Mouse (Mus musculus) forelimb bud, embryonic 11.5 days (tissue): ENCODE measurements around the gene Tmem115.

Source experiments
- DNase-seq: peaks from one replicate; pipeline ENCODE4 v3.0.0-alpha.2; 2012; ENCODE audit warnings: low read depth, low spot score

Tmem115 gene

GRCm38 (mm10) chr9:107533791-107534407, at the start of gene Tmem115:
Gene Tmem115, plus strand, starts transcription at chr9:107533945.
- peak; percentile 96 for DNase-seq

DNA sequence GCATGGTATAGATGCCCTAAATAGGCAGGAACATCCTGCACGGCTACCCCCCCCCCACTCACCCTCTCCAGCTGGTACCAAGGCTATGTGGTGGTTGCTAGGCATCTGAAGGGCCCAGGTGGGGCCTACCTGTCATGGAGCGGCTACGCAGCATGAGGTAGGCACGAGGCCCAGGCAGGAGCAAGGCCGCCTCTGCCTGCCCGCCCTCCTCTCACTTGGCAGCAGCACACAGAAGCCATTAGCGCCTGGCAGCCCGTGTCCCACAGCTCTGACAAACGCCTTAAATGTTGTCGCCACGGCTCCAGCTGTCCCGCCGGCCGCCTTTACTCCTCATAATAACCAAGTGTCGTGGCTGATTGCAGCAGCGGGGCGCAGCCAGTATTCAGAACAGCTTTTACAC, 49.4 kb upstream of the Tmem115 start:
- no peak for DNase-seq

DNA sequence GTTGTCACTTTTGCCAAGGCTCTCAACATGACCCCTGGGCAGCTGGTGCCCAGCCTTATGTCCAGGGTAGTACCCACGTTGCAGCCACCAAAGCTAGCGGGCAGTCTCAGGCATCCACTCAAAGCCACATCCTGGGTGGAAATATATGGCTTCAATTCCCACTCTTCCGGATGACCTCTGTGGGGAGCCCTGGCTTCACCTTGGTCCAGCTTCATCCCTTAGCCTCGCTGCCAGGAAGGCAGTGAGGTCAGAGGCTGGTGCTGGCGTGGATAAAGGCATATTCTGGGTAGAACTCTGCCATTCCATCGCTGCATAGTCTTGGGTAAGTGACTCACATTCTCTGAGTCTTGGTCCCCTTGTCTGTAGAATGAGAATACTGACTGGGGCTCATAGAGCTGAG, 49.0 kb upstream of the Tmem115 start:
- no peak for DNase-seq

GRCm38 (mm10) chr9:107486086-107486485, 47.7 kb upstream of the Tmem115 start:
- DNase-seq = no peak

- peak; percentile 72 for DNase-seq
These were observed 47.1 kb upstream of the Tmem115 start for GRCm38 (mm10) chr9:107486507-107487225.

DNA sequence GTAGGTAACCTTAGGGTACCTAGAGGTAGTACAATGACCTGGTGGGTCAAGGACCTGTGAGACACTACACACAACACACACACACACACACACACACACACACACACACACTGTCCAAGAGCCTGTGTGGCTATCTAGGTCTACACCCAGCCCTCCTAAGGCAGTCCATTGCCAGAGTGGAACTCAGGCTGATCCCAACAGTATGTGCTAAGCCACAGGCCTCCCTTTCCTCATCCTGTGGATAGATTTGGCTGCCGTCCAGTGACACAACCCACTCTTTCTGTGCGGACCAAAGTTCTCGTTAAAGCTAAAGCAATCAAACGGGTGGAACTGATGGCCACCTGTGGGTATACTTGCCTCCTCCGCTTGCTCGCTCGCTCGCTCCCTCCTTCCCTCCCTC, 43.6 kb upstream of the Tmem115 start:
- DNase-seq = no peak

DNA sequence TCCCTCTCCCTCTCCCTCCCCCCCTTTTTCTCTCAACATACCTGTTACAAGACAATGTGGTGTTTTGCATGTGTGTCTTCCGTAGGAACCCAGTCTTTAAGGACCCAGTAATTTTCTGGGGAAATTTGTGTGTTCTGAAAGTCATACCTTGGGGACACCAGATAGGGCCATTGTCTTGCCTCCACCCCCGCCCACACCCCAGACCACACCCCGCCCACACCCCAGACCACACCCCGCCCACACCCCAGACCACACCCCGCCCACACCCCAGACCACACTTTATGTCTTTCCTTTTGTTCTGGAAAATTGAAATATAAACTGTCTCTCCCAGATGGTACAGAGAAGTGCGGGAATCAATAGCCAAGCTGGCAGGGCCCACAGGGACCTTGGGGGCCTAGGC, 43.1 kb upstream of the Tmem115 start:
- DNase-seq = no peak

DNA sequence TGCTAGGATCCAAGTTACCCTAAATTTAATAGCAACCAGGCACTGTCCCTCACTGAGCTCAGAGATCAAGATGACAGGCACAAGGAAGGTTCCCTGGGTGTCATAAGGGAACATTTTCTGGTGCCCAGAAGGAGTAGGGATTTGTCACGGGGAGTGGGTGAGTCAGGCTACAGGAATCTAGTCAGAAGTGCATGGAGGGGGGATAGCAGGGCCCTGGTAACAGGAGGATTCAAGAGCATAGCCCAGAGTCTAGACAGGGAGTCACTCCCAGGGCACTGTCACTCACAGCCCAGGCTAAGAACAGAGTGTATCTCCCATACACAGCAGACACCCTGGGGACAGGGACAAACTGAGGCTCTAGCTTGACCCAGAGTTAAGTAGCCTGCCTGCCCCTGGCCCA, 40.2 kb upstream of the Tmem115 start:
- DNase-seq = no peak

GRCm38 (mm10) chr9:107494238-107494637, 39.5 kb upstream of the Tmem115 start:
- no peak for DNase-seq

DNA sequence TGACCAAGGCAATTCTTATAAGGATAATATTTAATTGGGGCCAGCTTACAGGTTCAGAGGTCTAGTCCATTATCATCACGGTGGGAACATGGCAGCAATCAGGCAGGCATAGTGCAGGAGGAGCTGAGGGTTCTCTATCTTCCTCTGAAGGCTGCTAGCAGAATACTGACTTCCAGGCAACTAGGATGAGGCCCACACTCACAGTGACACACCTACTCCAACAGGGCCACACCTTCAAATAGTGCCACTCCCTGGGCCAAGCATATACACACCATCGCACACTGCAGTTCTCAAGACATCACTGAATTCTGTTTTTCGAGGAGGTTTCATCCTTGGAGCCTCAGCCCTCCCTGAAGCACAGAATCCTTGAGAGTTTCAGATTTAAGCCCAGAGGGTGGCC, 37.4 kb upstream of the Tmem115 start:
- DNase-seq = no peak

- no peak for DNase-seq
These were observed 32.9 kb upstream of the Tmem115 start for GRCm38 (mm10) chr9:107500708-107501286.

GRCm38 (mm10) chr9:107502131-107502846, 31.5 kb upstream of the Tmem115 start:
- DNase-seq = no peak

- DNase-seq = no peak
These were observed 28.8 kb upstream of the Tmem115 start for GRCm38 (mm10) chr9:107504662-107505537.

- DNase-seq = no peak
These were observed 25.5 kb upstream of the Tmem115 start for GRCm38 (mm10) chr9:107508266-107508665.

- no peak for DNase-seq
These were observed 23.2 kb upstream of the Tmem115 start for GRCm38 (mm10) chr9:107510384-107511100.

- no peak for DNase-seq
These were observed 22.3 kb upstream of the Tmem115 start for GRCm38 (mm10) chr9:107511436-107511835.

DNA sequence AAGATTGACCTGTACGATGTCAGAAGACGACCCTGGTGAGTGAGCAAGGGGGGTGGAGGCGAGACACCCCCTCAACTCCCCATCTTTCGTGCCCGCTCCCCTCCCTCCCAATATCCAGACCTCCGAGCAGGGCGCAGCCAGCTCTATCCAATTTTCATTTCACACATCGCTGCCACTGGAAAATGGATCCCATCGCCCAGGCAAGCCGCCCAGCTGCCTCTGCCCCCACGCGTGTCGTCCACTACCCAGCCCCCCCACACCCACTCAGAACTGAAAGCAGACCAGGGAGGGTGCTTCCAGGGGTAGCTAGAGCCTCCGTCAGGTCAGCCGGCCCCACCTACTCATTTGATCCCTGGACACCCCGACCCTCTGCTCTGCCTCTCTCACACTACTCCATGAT, 21.4 kb upstream of the Tmem115 start:
- DNase-seq = no peak

- peak; percentile 79 for DNase-seq
These were observed 19.3 kb upstream of the Tmem115 start for GRCm38 (mm10) chr9:107514303-107514955.

DNA sequence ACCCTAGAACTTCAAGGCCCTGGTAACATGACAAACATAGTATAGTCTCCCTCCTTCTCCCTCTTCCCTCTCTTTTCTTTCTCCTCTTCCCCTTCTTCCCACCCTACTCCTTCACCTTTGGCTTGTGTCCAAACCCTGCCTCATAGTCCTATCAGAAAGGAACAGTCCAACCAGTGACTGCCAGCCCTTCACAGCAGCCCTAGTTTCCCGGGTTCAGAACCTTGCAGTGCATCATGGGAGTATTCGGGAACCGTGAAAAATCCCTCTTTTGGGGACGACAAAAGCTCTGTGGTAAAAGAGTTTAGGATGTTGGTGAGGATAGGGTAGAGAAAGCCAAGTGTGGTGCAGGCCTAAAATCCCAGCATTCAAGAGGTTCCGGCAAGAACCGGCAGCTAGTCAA, 13.4 kb upstream of the Tmem115 start:
- DNase-seq = no peak

DNA sequence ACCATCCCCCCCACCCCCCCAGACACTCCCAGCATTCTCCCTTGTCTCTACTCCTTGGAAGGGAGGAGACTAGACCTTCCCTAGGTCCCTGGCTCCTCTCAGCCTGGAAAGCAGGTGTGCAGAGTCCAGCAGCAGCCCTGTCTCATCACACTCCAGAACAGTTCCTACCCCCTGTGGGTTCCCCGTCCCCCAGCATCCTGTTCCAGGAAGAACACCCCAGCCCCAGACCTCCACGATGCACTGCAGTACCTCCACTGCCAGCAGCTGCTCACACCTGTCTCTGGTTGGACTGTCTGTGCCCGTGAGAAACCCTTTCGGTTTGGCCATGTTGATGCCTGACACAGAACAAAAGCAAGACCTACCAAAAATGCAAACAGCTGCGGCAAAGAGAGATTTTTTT, 12.6 kb upstream of the Tmem115 start:
- no peak for DNase-seq
